Mouse (Mus musculus): ENCODE data around the gene Adora1.

DNA sequence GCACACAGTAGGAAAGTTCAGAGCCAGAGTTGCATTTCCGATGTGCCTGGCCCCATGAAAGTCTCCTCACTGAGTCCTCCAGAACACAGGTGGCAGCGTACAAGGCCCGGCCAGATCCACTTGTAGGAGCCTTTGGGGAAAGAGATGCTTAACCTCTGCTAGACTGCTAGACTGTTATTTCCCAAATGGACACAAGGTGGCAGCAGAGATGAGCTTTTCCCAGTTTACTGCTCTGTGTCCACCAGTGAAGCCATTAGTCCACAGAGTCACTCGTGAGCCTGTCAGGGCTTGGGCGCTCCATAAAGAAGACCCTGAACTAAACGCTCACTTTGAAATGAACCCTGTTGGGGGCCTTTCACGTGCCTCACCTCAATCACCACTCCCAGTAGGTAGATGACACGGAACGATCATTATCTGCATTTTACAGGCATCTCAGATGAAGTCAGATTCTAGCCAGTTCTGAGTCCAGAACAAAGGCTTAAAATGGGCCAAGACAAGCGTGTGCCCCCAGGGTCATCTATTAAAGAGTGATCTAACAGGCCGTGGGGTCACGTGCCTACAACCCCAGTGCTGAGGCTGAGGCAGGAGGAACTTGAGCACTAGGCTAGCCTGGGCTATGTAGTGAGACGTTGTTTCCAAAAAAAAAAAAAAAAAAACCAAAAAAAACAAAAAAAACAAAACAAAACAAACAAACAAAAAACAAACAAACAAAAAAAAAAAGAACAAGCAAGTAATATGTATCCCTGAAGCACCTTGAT, 83.4 kb downstream of the Adora1 start:
- TF ChIP-seq E2F4 (IDR thresholded peaks at IDR 0.05; ENCODE audit: insufficient read depth) (no peak), MAX (IDR thresholded peaks at IDR 0.05; ENCODE audit: low read depth) (no peak), POLR2A (IDR thresholded peaks at IDR 0.05; ENCODE audit: insufficient read length, low read depth) (no peak), TCF12 (IDR thresholded peaks at IDR 0.05; ENCODE audit: insufficient read depth, poor library complexity, severe bottlenecking) (no peak), TCF3 (IDR thresholded peaks at IDR 0.05; ENCODE audit: insufficient read length, low read depth) (no peak), USF1 (IDR thresholded peaks at IDR 0.05; ENCODE audit: low read depth) (no peak), REST (IDR thresholded peaks at IDR 0.05; ENCODE audit: insufficient read depth, insufficient read length) (no peak), SRF (IDR thresholded peaks at IDR 0.05; ENCODE audit: control insufficient read depth, insufficient read length, low read depth) (no peak), CEBPB (IDR thresholded peaks at IDR 0.05; ENCODE audit: insufficient read depth, poor library complexity, severe bottlenecking) (no peak), MYOG (IDR thresholded peaks at IDR 0.05; ENCODE audit: control insufficient read depth in 1 of 3, insufficient read depth in 1 of 3, insufficient read length in 2 of 3, low read depth in 2 of 3) (no peak), POLR2AphosphoS2 (IDR thresholded peaks at IDR 0.05; ENCODE audit: insufficient read length, low read depth) (no peak), MYOD1 (IDR thresholded peaks at IDR 0.05; ENCODE audit: control insufficient read depth in 1 of 3, insufficient read length in 2 of 3, low read depth in 2 of 3) (no peak)
